Mouse (Mus musculus): ENCODE results near the gene Larp4. TPM values are rescaled to one million over a fixed set of nuclear protein-coding genes. Genes with fewer than 3 reads are reported as not detected.

Larp4 gene
- polyA plus RNA-seq, 1 experiment from 2014 or later = 46.4 TPM

GRCm38 (mm10) chr15:100021175-100021574 is 51.3 kb downstream of the Larp4 start:
- no peak overlapping the region for H3K4me3 ChIP-seq (replicated peaks)
- H3K4me1 ChIP-seq (replicated peaks) = 0 out of 2 replicates have a peak, but pooled peaks cover 5% of the 10 kb centered on the region
- ATAC-seq = no peak
- 83% methylated on average over 1 of the region's 1 CpGs for WGBS
- H3K36me3 ChIP-seq = no peaks in the 10 kb centered on the region
- no peaks in the 10 kb centered on the region for H3K9me3 ChIP-seq
- no peaks in the 10 kb centered on the region for H3K27me3 ChIP-seq (replicated peaks)
- no peak overlapping the region for H3K27ac ChIP-seq
- H3K4me2 ChIP-seq (replicated peaks) = no peak overlapping the region
- H3K9ac ChIP-seq = no peak overlapping the region

DNA sequence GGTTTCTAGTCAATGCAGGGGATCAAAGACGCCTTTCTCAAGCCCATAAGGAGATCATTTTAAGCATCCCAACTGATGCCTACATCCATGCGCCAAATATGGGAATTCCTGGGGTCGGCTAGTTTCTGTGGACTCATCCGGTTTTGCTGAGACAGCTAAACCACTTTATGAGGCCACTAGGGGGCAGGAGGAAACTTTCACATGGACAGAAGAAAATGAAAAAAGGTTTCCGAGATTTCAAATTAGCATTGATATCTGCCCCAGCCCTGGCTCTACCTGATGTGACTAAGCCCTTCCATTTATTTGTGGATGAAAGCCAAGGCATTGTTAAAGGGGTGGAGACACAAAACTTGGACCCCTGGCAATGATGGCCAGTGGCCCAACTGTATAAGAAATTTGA is 53.1 kb downstream of the Larp4 start:
- Histone ChIP-seq H3K27ac (no peak overlapping the region), H3K27me3 (replicated peaks) (no peaks in the 10 kb centered on the region), H3K4me2 (replicated peaks) (no peak overlapping the region), H3K4me1 (replicated peaks) (0 out of 2 replicates have a peak, but pooled peaks cover 5% of the 10 kb centered on the region), H3K4me3 (replicated peaks) (no peak overlapping the region), H3K36me3 (no peaks in the 10 kb centered on the region), H3K9ac (no peak overlapping the region), H3K9me3 (no peaks in the 10 kb centered on the region)
- ATAC-seq = no peak
- WGBS = 21% methylated on average over 5 of the region's 5 CpGs

DNA sequence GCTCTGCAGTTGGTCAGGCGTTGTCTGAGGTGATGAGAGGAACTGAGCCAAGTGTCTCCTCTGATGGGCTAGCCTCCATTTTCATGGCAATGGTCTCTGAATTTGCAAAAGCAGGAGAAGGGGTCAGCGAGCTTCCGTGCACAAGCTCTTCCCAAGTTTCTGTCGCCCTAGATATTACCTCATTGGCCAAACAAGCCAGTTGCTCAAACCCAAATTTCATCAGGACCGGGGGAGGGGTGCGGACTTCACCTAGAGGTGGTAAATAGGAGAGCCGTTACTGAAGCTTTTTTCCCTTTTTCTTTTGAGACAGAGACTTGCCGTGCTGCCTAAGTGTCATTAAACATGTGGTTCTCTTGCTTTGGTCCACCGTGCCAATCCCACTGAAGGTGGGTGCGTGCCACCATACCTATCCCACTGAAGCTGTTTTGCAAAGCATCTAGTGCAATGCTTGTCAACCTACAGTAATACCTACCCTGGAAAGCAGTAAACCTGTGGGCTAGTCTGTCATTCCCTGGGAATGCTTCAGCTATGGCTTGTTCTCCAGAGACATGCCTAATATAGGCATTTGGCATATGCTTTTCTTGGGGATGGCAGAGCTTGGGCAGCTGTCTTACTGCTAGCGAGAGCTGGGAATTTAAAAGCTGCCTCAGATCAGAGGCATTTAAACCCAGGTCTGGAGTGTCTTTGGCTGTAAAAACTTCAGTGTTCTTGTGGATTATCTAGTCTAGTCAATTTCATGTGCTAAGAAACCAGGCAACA is 55.4 kb downstream of the Larp4 start:
- Histone ChIP-seq H3K4me3 (replicated peaks) (no peak overlapping the region), H3K27me3 (replicated peaks) (no peaks in the 10 kb centered on the region), H3K9me3 (no peaks in the 10 kb centered on the region), H3K4me1 (replicated peaks) (0 out of 2 replicates have a peak, but pooled peaks cover 5% of the 10 kb centered on the region), H3K27ac (no peak overlapping the region), H3K4me2 (replicated peaks) (no peak overlapping the region), H3K36me3 (no peaks in the 10 kb centered on the region), H3K9ac (no peak overlapping the region)
- ATAC-seq = no peak
- 77% methylated on average over 11 of the region's 11 CpGs for WGBS

GRCm38 (mm10) chr15:100028133-100028532 is 58.3 kb downstream of the Larp4 start:
- Histone ChIP-seq H3K9me3 (no peaks in the 10 kb centered on the region), H3K9ac (no peak overlapping the region), H3K36me3 (no peaks in the 10 kb centered on the region), H3K4me1 (replicated peaks) (0 out of 2 replicates have a peak, but pooled peaks cover 3% of the 10 kb centered on the region), H3K4me2 (replicated peaks) (no peak overlapping the region), H3K4me3 (replicated peaks) (no peak overlapping the region), H3K27me3 (replicated peaks) (no peaks in the 10 kb centered on the region), H3K27ac (no peak overlapping the region)
- no peak for ATAC-seq
- 69% methylated on average over 2 of the region's 2 CpGs for WGBS

- no peaks in the 10 kb centered on the region for H3K36me3 ChIP-seq
- H3K27me3 ChIP-seq (replicated peaks) = no peaks in the 10 kb centered on the region
- H3K4me1 ChIP-seq (replicated peaks) = no peaks in the 10 kb centered on the region
- H3K4me2 ChIP-seq (replicated peaks) = no peak overlapping the region
- WGBS = 56% methylated on average over 8 of the region's 8 CpGs
- H3K9me3 ChIP-seq = no peaks in the 10 kb centered on the region
- no peak overlapping the region for H3K27ac ChIP-seq
- 0 out of 2 replicates have a peak, but pooled peaks have one; percentile 36 for ATAC-seq
- H3K4me3 ChIP-seq (replicated peaks) = no peak overlapping the region
- no peak overlapping the region for H3K9ac ChIP-seq
These were observed 59.6 kb downstream of the Larp4 start for GRCm38 (mm10) chr15:100029497-100029896.

DNA sequence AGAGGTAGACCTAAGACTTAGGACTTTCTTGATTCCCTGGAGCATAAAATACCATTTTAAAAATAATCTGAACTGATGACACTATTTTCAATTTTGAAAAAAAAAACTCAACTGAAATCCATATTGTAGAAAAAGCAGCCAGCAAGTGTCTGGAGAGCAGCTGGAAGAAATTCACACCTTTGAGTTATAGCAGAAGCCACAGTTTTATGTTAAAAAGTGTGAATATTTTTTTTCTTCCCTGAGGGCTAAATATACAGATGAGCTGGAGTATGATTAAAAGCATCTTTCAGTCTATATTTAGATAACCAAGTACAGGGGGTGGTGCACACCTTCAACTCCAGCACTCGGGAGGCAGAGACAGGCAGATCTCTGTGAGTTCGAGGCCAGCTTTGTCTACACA is 60.0 kb downstream of the Larp4 start:
- no peaks in the 10 kb centered on the region for H3K9me3 ChIP-seq
- H3K27ac ChIP-seq = no peak overlapping the region
- no peaks in the 10 kb centered on the region for H3K4me1 ChIP-seq (replicated peaks)
- no peaks in the 10 kb centered on the region for H3K27me3 ChIP-seq (replicated peaks)
- no peaks in the 10 kb centered on the region for H3K36me3 ChIP-seq
- 86% methylated on average over 2 of the region's 2 CpGs for WGBS
- no peak for ATAC-seq
- H3K9ac ChIP-seq = no peak overlapping the region
- no peak overlapping the region for H3K4me2 ChIP-seq (replicated peaks)
- no peak overlapping the region for H3K4me3 ChIP-seq (replicated peaks)

DNA sequence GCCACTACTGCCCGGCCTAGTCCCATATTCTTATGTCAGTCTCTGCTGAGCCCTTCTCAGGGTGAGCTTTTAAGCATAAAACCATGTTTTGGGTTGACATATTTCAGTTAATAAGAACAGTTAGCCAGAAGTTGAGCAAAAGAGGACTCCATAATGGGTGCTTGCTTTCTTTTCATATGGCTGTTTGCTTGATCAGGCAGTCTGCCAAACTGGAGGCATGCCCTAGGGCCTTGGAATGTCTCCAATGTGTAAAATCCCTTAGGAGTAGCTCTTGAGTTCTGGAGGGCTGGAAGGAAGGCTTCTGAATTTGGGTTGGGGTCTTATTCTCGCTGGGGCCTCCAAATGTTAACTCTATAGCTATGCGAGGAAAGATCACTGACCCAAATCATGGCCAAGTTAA is 62.7 kb downstream of the Larp4 start:
- Histone ChIP-seq H3K27me3 (replicated peaks) (no peaks in the 10 kb centered on the region), H3K27ac (no peak overlapping the region), H3K9ac (no peak overlapping the region), H3K9me3 (no peaks in the 10 kb centered on the region), H3K4me2 (replicated peaks) (no peak overlapping the region), H3K4me3 (replicated peaks) (no peak overlapping the region), H3K36me3 (no peaks in the 10 kb centered on the region), H3K4me1 (replicated peaks) (no peaks in the 10 kb centered on the region)
- 87% methylated on average over 3 of the region's 3 CpGs for WGBS
- ATAC-seq = no peak

GRCm38 (mm10) chr15:100038470-100038971 is 68.7 kb downstream of the Larp4 start, which contains the start of gene Dip2b:
Gene Dip2b, plus strand, starts transcription at chr15:100038664.
- H3K4me2 ChIP-seq (replicated peaks) = peak within 1 kb of the TSS; percentile 78
- H3K9me3 ChIP-seq = no peaks in the 10 kb centered on the region
- peak within 1 kb of the TSS; percentile 97 for H3K4me3 ChIP-seq (replicated peaks)
- ATAC-seq = peak; percentile 90
- WGBS = under 1% methylated on average over 63 of the region's 68 CpGs
- no peaks in the 10 kb centered on the region for H3K36me3 ChIP-seq
- H3K9ac ChIP-seq = peak within 1 kb of the TSS; percentile 98
- no peaks in the 10 kb centered on the region for H3K27me3 ChIP-seq (replicated peaks)
- H3K27ac ChIP-seq = peak within 1 kb of the TSS; percentile 94
- peaks cover 22% of the 10 kb centered on the region for H3K4me1 ChIP-seq (replicated peaks)

DNA sequence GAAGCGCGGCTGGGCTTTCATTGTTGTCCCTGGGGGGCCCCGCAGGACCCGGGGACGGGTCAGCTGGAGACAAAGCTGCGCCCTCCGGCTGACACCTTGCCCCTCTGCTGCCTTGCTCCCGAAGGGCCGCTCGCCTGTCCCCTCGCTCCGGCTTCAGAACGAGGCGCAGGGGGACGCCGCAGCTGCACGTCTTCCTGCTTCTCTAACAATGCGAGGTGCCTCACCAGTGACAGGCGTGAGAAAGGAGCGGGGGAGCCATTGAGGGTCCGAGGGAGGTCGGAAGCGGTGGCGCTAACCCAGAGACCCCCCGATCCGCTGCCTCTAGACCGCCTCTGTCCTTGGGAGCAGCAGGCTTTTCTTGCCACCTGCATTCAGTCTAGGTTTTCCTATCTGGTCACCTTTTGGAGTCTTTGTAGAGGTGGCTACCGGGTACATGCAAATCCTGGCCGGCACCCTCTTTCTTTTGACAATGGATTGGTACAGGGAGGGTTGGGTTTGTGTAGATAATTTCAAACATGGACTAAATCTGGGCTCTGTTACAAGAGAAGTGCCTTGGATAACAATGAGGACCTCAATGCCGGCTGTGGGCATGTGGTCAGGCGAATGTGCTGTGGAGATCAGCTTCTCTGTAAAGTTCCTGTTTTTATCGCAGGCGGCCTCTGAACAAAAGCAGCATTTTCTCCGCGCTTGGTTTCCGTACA is 69.3 kb downstream of the Larp4 start:
- no peaks in the 10 kb centered on the region for H3K9me3 ChIP-seq
- H3K4me2 ChIP-seq (replicated peaks) = peak overlapping the region; percentile 78
- H3K4me1 ChIP-seq (replicated peaks) = peaks cover 22% of the 10 kb centered on the region
- ATAC-seq = peak; percentile 71
- under 1% methylated on average over 36 of the region's 36 CpGs for WGBS
- H3K27me3 ChIP-seq (replicated peaks) = no peaks in the 10 kb centered on the region
- peak overlapping the region; percentile 97 for H3K4me3 ChIP-seq (replicated peaks)
- H3K9ac ChIP-seq = peak overlapping the region; percentile 98
- peak overlapping the region; percentile 94 for H3K27ac ChIP-seq
- H3K36me3 ChIP-seq = no peaks in the 10 kb centered on the region

DNA sequence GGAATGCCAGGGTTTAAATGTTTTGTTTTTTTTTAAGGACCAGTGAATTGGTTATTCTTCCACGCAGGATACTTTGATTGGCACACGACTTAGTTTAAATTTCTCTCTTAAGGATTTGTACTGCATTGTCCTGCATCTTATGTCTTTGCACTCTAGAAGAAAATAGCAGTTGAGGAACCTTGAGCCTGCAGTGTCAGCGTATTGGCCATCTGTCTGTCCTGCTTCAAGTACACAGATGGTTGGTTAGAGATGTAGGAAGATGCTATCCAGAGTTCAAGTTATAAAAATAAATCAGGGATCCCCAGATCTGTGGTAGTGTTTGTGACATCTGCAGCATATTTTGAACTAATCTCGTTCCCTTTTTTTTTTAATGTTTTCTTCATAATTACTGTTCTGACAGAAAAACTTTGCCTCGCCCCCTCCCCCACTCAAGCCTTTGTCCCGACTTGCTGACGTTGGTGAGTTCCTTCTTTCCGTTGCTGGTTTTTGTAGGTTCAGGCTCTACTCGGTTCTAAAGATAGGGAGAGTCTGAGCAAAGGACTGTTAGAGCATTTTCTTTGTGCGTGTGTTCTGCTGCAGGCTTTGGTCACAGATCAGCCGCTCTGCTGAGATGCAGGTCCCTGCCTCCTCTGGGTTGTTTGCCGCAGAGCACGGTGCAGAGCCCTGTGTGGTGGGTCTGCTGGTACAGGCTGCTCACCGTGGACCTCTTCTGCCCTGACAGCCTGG is 70.8 kb downstream of the Larp4 start:
- Histone ChIP-seq H3K36me3 (no peaks in the 10 kb centered on the region), H3K4me3 (replicated peaks) (peak overlapping the region; percentile 6; the same call in 1 of the 2 replicates), H3K27ac (0 out of 2 replicates have a peak overlapping the region, but pooled peaks have one; percentile 27), H3K9ac (no peak overlapping the region; the same call in 1 of the 2 replicates), H3K4me2 (replicated peaks) (peak overlapping the region; percentile 39), H3K27me3 (replicated peaks) (no peaks in the 10 kb centered on the region), H3K9me3 (no peaks in the 10 kb centered on the region), H3K4me1 (replicated peaks) (peaks cover 24% of the 10 kb centered on the region)
- ATAC-seq = no peak
- 34% methylated on average over 14 of the region's 14 CpGs for WGBS

DNA sequence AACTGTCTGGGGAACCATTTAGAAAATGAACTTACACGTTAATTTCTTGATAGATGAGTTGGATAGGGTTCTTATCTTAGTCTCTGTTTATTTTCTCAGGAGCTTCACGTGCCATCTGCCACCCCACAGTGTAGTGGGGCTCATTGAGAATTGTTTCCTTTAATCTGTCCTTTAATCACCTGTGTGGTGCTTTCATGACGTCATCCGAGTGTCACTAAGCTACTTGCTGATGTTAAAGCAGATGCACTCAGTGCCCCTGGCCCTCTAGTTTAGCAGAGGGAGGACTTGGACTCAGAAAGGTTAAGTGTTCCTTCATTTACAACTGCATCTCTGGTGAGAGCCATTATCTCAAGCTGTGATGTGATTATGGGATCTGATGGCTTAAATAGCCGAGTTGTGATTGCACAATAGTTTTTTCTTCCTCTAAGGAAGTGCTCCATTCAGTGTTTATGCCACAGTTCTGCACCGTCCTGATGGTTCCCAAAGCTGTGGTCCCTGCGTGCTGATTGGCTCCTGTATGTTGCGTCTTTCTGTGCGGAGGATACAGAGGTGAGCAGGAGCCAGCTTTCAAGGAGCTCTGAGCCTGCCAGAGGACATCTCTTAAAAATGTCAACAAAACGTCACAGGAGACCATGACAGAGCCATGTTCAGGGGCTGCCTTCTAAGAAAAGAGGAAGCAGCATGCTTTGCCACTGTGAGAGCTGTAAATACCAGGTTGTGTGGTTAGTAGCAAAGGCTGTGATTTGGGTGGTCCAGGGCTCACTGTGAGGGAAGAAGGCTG is 71.6 kb downstream of the Larp4 start:
- Histone ChIP-seq H3K9me3 (no peaks in the 10 kb centered on the region), H3K9ac (no peak overlapping the region; the same call in 1 of the 2 replicates), H3K27me3 (replicated peaks) (no peaks in the 10 kb centered on the region), H3K27ac (0 out of 2 replicates have a peak overlapping the region, but pooled peaks have one; percentile 27), H3K4me2 (replicated peaks) (peak overlapping the region; percentile 39), H3K4me1 (replicated peaks) (peaks cover 32% of the 10 kb centered on the region), H3K36me3 (no peaks in the 10 kb centered on the region), H3K4me3 (replicated peaks) (0 out of 2 replicates have a peak overlapping the region, but pooled peaks have one; percentile 6)
- WGBS = 30% methylated on average over 10 of the region's 10 CpGs
- no peak for ATAC-seq

All from intestine, embryonic 15.5 days (tissue).